Mouse (Mus musculus): Measurements from ENCODE around the gene 1700023F06Rik.
A peak's percentile ranks its signal among the peaks of the same experiment; 100 is the strongest.

Gene 1700023F06Rik

DNA sequence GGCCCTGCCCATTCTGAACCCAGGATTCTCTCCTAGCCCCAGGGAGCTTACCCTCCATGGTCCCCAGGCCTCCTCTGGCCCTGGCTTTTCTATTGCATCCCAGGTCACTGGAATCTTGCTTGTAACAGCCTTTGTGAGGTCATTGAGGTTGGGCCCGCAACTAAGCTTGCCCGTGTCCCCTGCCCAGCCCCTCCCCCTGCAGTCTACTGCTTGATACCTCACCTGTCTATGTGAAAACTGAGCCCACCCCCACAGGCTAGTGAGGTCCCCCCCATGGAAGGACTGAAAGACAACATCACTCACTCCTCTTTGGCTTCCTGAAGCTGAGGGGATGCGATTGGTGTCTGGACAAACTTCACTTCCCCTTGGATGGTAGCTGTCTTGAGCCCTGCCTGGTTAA, at the start of gene 1700023F06Rik:
1700023F06Rik (minus strand) TSS at position 101 of the 400 bp plus-strand sequence.
- DNase-seq (ENCODE audit: low read depth, low spot score), result no peak

DNA sequence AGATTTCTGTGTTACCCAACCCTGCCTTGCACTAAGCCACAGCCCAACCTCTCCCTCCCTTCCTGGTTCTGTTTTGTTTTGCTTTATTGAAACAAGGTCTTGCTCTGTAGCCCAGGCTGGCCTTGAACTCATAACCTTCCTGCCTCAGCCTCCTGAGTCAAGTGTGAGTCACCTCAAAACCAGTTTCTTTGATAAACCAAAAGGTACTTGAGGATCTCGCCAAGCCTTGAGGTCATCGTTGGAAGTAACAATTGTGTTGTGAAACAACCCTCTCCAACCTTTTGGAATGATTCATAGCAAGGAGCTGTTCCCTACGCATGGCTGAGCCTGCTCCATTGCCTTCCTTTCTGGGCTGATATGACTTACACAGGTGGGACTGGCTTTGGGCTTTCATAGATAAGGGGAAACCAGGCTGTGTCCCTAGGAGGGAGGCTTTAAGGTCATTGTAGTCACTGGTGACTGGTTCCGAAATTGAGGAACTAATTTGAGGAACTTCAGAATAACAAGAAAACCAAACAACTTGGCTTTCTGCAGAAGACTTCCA, 49.7 kb upstream of the 1700023F06Rik start:
- no peak for DNase-seq (ENCODE audit: low read depth, low spot score)

DNA sequence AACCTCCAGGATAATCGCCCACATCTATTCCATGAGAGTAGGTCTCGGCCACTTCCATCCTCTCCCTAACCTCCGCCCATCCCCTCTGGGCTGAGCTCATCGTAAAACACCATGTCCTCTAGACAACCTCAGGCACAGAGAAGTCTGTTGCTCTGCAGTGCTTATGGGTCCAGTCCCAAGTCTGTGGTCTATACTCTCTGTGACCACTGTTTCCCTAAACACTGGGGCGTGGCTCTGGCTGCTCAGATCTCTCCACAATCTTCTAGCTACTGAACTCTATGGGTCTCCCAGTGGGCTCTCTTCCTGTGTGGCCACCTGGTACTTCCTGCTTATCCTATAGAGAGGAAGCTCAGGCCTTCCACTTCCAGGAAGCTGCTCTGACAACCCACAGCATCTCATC, 45.2 kb upstream of the 1700023F06Rik start:
- no peak for DNase-seq (ENCODE audit: low read depth, low spot score)

DNA sequence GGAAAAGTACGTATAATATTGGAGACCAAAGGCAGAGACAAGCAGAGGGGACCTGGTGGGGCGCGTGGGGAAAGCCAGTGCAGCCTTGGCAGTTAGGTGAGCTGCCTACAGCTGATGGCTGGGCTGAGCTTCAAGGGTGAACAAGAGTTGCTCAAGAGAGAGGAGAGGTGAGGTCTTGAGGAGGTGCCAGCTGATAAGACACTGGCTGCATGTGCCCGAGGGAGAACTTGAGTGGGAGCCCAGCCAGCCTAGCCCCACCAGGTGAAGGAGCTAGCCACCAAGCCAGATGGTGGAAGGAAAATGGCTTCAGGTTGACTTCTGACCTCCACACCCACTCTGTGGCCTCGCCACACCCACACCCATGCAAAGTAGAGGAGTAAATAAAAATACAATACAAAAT, 44.0 kb upstream of the 1700023F06Rik start:
- no peak for DNase-seq (ENCODE audit: low read depth, low spot score)

DNA sequence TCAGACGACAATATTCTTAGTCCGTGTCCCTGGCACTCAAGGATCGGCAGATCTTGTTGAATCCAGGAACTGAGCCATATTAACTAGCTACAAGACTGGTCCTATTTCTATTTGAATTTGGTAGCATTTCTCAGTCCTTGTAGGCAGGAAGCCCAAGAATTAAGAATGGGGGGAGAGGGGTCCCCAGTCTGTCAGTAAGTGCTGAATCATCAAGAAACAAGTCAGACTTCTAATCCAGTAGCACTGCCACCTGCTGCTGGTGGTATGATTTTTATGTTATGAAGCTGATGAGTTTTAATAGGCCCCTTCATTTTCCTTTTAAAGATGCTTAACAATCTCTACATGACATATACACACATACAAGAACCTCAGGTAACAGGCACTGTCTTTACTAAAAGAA, 42.0 kb upstream of the 1700023F06Rik start:
- no peak for DNase-seq (ENCODE audit: low read depth, low spot score)

DNA sequence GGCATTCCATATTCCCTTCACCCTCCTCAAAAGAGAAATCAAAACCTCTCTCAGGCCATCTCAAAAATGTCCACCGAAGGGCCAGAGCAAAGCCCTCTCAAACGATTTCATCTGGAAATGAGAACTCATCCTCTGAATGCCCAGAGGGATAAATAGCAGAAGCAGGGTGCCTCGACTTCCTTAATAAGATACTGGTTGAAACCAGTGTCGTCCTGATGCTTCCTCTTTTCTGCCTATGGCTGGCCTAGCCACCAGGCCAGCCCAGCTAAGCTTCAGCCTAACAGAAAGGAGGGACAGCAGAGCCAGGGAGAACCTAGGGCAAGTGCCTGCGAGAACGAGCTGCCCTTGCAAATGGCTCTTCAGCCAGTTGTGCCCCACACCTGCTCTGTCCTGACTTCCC, 41.2 kb upstream of the 1700023F06Rik start:
- DNase-seq (ENCODE audit: low read depth, low spot score), result no peak

DNA sequence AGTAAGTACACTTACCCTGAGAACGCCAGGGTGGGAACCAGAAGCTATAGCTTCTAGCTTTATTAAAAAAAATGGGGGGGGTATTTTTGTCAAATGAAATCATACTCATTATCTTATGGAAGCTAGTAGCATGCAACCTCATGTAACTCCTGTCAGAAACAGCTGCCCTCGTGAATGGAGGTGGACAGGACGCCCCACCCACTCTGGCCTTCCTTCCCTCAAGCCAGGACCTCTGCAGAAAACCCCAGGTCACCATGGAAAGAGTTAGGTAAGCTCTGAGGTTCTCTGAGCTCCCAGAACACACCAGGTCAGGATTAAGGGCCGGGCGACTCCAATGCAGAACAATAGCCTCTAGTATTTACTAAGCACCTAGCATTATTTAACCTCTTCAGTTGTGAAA, 40.5 kb upstream of the 1700023F06Rik start:
- no peak for DNase-seq (ENCODE audit: low read depth, low spot score)

DNA sequence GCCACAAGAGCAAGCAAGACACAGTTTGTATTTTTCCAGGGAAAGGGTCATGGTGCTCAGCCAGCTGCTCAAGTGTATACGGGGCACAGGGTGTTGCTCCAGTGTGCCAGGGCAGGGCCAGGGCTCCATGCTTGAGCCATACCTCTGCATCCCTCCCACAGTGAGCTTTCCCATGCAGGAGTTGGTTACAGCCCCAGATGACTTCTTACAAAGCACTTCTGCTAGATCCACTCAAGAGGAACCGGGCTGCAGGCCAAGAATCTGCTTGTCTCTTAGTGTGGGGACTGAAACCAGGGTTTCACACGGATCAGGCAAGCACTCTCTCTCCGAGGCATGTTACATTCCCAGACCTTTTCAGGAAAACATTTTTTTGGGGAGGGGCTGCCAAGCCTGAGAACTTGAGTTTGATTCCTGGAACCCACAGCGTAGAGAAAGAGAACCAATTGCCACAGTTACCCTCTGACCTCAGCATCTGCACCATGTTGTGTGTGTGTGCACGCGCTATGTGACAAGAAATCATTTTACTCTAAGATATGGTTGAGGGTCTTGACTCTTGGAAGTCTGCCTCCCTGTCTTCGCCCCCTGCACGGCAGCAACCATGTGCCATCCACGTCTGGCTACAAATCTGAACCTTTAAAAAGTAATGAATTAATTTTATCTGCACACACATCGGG, 39.3 kb upstream of the 1700023F06Rik start:
- peak; percentile 80 for DNase-seq (ENCODE audit: low read depth, low spot score)

DNA sequence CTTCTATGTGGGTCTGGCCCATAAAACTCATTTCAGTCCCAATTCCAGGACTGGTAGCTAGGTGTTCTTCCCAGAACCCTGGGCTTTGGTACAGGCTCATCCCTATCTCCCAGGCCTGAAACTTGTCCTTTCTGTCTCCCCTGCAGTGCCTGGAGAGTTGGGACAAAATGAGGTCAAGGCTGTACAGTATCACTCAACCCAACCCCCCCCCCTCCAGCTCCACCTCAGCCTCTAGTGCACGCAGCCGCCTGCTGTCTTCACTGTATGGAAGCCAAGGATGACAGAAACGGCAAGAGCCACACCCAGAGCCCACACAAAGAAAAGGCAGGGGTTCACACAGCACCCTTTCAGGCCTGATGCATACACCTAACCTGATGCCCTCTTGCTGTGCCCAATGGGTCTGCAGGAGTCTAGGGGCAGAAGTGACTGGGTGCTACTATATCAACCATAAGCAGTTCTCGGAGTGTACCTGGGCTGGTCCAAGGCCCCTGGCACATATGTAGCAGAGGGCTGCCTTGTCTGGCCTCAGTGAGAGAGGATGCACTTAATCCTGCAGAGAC, 38.5 kb upstream of the 1700023F06Rik start:
- no peak for DNase-seq (ENCODE audit: low read depth, low spot score)

DNA sequence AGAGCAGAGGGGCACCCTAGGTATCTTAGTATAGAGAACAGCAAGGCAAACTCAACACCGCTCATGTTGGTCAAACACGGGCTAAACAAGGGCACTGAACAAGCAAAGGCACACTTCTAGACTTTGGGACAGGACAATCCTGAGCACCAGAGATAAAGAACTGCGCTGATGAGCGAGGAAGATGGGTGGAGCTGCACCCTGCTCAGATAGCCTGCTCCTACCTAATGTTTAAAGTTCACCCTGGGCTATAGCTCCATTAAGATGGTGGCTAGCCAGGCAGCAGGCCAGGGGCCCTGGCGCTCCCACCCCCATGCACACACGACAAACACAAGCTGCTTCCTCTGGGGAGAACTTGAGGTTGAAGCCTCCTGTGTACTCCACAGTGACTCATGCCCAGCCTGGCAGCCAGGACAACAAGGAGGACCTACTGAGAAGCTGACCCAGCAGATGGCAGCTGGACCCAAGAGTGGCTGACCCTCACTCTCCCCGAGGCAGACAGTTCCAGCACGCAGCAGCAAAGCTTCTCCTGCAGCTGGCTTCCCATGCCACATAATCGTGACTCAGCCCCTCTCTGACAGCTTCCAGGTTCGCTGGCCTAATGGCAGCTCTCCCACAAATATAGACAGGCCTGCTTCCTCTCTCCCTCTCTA, 37.8 kb upstream of the 1700023F06Rik start:
- DNase-seq (ENCODE audit: low read depth, low spot score), result no peak

DNA sequence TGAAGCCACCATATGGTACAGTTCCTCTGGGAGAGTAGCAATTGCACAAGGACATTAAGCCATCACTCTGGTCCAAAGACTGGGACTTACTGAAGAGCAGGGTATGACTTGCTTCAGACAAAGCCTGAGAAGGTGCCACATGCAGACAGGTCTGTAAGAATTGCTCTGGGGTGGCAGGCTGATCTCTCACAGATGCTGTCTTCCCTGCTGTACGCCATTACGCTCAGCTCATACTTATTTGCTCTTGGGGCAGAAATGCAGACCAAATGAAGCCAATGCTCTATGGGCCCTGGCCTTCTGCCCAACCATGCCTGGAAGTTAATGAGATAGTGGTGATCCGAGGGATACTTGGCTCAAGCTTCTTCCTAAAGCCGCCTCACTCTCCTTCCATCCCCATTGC, 36.5 kb upstream of the 1700023F06Rik start:
- no peak for DNase-seq (ENCODE audit: low read depth, low spot score)

DNA sequence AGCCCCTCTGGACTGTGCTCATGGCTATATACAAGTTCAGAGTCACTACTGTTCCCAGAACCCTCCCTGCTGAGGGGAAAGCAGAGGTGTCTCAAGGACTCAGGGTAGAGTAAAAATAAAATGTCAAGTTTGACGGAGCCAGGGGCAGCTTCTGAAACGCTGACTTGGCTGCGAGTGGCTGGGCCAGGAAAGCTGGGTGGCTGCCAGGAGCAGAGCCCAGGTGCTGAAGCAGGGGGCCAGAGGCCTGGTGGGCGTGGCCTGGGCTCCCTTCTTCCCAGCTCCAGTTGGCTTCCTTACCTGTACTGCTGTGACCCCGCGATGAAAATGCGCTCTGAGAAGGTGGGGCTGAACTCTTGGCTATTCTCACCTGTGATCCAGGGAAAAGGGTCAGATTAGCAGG, 32.4 kb upstream of the 1700023F06Rik start:
- DNase-seq (ENCODE audit: low read depth, low spot score), result no peak

DNA sequence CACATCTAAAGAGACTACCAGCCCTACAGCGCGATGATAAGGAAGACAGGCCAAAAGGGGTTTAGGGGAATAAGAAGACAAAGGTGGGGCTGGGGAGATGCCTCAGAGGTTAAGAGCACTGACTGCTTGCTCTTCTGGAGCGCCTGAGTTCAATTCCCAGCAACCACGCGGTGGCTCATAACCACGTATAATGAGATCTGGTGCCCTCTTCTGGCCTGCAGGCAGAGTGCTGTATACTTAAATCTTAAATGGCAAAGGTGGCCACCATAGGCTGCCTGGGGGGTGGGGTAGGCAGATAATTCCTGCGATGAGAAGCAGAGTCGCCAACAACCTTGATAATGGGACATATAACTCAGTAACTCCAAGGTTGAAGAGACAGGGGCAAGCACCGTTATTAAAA, 29.4 kb upstream of the 1700023F06Rik start:
- DNase-seq (ENCODE audit: low read depth, low spot score), result no peak

DNA sequence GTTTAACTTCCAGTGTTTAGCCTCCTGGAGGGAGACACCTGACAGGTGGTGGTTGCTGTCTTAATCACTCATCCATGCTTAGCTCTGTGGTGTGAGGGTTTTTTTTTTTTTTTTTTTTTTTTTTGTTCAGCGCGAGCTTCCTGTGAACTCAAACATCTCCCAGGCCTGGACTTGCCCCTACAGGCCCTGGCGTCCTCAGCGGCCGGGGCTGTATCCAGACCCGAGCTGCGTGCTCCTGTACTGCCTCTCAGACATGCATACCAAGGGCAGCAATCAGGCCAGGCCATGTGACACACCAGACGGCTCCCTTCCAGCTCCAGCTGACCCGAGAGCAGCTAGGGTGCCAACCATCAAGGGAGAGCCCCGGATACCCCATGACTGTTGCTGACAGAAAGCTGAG, 28.5 kb upstream of the 1700023F06Rik start:
- DNase-seq (ENCODE audit: low read depth, low spot score), result no peak

DNA sequence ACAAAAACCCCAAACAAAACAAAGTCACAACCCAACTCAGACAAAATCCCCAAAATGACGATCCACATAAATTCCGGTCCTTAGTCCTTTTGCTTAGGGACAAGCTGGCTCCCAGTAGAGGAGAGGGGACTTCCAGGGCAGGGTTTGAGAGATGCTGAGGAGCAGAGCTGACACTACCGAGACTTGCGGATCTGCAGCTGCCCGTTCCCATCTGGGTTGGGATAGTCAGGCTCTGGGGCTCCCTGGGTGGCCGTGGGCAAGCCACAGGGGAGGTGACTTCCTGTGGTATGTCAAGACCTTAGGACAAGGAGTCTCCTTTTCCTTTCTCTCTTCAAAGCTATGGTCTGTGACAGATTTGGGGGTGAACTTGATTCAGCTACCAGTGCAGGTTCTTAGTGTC, 28.1 kb upstream of the 1700023F06Rik start:
- DNase-seq (ENCODE audit: low read depth, low spot score), result no peak

DNA sequence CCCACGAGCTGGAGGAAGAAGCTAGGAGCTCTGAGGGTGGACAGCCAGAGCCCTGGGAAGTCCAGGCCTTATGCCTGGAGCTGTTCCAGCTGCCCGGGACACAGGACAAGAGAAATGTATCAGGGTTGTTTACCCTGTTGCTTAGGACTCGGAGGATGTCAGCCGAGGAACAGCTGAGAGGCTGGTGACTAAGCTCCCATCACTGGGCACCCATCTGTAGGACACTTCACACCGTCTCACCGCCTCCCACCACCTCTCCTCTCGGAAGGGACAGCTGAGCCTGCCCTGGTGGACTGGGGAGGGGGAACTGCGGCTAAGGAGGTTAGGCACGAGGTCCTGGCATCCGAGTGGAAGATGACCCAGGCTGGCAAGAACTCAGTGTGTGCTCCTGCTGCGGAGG, 27.3 kb upstream of the 1700023F06Rik start:
- no peak for DNase-seq (ENCODE audit: low read depth, low spot score)

DNA sequence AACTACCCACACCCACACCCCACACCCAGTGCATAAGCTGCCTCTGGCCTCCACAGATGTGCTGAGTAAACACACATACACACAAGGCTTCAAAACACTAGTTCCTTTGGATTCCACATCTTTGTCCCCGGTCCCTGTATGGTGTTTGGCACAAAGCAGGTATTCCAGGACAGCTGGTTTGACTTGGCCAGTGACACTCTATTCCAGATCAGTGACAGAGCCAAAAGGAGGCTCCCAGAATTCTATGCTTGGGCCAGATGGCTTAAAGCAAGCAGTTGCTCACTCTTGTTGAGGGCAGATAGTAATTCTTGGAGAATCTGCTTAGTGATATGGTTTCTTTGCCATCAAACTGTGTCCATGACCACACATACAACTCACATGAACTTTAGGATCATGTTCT, 26.1 kb upstream of the 1700023F06Rik start:
- DNase-seq (ENCODE audit: low read depth, low spot score), result no peak

DNA sequence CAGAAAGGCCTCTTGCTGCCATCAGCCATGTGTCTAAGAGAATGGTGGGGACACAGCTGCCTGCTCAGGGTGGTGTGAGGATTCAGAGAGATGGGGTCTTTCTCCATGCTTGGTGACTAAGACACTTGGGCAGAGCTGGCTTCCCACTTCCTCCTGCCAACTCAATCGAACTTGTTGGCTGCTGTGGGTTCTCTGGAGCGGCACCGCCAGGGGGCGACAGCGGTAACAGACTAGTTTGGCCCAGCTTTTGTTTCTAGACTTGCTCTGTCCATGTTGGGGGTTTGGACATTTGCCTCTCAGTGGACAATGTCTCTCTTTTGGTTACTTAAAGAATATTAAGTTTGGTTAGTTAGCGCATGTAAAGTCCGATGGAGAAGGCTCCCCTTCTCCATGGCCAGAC, 24.6 kb upstream of the 1700023F06Rik start:
- DNase-seq (ENCODE audit: low read depth, low spot score), result no peak

DNA sequence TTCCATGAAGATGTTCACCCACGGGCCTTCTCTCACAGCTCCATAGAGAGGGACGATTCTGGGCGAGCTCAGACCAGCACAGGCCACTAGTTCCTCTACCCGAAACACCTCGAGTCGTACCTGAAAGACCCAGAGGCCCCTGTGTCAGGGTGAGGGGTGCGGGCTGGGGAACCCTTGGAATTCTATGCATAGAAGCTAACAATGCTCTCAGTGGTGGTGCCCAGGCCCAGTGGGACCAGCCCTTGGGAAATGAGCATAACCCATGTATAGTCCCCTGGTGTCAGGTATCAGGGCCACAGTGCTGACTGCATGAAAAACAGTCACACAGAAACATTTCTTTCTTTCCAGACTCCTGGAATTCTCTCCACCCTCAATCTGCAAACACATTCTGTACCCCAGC, 23.0 kb upstream of the 1700023F06Rik start:
- DNase-seq (ENCODE audit: low read depth, low spot score), result no peak

DNA sequence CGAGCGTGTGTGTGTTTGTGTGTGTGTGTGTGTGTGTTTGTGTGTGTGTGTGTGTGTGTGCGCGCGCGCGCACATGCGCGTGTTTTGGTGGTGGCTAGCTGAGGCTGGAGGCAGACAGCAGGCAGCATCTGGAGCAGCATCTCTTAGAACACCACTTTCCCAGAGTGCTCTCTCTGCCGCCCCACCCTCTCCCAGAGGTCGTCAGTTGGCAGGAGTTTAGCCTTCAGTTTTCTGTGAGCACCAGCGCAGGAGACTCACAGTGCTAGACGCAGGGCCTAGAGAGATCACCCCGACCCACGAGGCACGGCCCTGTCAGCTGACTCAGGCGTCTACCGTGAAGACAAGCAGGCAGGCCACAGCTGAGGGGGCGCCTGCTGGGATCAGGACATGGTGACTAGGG, 22.3 kb upstream of the 1700023F06Rik start:
- no peak for DNase-seq (ENCODE audit: low read depth, low spot score)

DNA sequence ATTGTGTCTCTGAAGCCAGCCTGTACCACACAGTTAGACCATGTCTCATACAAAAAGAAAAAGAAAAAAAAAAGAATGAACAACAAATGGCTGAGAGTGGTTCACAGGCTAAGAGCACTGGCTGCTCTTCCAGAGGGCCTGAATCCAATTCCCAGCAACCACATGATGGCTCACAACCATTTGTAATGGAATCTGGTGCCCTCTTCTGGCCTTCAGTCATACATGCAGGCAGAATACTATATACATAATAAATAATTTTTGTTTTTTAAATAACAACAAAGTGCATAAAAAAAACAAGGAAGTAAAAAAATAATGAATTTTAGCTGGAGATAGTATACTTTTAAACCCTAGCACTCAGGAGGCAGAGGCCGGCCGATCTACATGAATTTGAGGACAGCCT, 21.2 kb upstream of the 1700023F06Rik start:
- DNase-seq (ENCODE audit: low read depth, low spot score), result no peak

DNA sequence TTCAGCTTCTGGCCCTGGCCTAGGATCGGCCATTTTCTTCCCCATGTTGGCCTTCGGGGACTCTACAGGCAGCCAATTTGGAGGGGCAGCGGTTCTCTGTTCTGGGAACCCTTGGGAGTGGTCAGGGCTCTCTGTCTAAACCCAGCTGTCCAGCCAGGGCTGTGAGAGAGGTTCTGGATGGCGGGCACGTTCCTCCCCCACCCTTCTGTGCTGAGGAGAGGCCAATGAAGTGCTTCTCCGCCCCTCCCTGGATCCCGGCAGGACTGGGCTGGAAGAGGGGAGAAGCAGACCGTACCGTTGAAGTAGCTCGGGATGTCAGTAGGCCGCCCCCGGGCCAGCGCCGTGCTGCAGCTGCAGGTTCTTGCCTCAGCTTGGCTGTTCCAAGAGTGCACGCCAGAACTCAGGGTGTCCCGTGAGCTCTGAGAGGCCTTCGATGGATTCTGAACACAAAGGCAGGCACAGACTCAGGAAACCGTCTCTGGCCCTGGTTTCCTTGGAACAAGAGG, 15.6 kb upstream of the 1700023F06Rik start:
- no peak for DNase-seq (ENCODE audit: low read depth, low spot score)

DNA sequence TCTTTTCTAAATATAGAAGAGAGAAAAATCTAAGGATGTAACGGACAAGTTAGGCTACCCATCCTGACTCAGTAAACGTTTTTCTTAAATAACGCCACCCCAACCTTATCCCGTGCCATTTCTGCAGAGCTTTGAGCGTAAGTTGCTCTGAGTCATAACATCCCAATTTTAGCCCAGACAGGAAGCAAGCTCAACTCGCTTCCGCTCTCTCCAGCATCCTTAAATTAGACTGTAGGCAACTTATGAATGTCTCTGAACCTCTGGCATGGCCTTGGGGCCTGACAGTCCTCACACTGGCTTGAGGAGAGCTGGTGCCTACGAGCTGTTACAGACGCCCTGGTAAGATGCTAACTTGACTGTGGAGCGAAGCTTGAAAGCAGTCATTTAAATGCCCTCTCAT, 15.1 kb upstream of the 1700023F06Rik start:
- DNase-seq (ENCODE audit: low read depth, low spot score), result peak; percentile 80
